Mouse (Mus musculus) kidney, adult 8-10 months (tissue): ENCODE data around the gene Gpd1.

ENCODE experiments used
- DNase-seq, 2 experiments: peaks; one replicate each; pipeline ENCODE4 v3.0.0; 2022

The Gpd1 gene

GRCm38 (mm10) chr15:99701999-99702900, 15.1 kb upstream of the Gpd1 start, which contains the start of gene Smarcd1:
Smarcd1 (plus strand) TSS chr15:99702129.
- peak; percentile 91 to 93 for DNase-seq

DNA sequence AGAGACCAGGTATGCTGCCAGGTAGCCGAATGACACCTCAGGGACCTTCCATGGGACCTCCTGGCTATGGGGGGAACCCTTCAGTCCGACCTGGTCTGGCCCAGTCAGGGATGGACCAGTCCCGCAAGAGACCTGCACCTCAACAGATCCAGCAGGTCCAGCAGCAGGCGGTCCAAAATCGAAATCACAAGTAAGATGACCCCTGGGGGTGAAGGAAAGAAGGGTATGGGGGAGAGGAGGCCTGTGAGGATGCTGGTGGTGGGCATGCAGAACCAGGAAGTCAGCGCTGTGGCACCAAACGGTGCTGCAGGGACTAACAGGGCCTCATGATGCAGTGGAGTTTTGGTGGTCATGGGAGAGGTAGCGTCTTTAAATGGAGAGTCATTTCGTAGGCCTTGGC, 14.2 kb upstream of the Gpd1 start:
- no peak for DNase-seq

GRCm38 (mm10) chr15:99703676-99704040, 13.7 kb upstream of the Gpd1 start:
- DNase-seq: no peak

DNA sequence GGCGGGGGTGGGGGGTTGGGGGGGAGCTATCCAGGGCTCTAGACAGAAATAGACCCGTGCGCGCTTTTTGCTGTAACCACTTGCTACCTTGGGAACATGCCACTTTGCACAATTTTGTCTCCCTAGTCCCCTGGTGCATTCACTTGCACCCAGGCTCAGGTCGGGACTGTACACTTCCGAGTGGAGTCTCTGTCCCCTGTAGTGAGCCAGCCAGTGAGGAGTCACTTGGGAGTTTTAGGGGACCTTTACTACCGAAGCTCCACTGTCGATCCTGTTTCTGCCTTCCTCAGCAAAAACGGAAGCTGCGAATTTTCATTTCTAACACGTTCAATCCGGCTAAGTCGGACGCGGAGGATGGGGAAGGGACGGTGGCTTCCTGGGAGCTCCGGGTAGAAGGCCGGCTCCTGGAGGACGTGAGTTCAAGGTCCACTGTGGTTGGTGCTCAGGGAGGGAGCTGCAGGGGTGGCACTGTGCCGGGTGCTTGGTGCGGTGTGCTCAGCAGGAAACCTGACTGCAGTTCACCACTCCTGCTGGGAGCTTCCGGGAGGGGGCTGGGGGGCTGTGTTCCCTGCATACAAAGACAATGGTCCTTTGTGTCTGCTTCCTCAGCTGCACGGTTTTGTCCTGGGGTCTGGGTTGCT, 13.2 kb upstream of the Gpd1 start:
- peak; percentile 72 to 80 for DNase-seq

GRCm38 (mm10) chr15:99704881-99705280, 12.4 kb upstream of the Gpd1 start:
- DNase-seq: no peak

DNA sequence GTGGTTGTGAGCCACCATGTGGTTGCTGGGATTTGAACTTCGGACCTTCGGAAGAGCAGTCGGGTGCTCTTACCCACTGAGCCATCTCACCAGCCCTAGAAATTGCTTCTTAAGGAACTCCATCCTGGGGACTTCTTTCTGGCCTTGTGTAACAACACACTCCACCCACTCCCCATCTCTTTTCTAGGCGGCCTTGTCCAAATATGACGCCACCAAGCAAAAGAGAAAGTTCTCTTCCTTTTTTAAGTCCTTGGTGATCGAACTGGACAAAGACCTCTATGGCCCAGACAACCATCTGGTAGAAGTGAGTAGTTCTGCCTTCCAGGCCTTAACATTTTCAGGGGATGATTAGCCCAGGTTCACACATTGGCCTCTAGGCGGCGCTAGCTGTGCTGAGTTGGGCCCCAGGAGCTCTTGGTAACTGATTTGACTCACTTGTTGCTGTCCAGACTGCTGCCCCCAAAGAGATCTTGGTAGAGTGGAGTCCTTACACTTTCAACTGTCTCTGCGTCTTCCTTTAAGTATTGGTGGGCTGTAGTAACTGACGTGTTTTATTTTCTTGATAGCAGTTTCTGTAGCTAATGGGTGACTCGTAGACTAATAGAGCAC, 11.8 kb upstream of the Gpd1 start, which contains the start of gene Gm17349:
Gm17349 (minus strand) TSS at position 51 of the 609 bp plus-strand sequence.
- DNase-seq: peak in 1 of 2 experiments; percentile 68

GRCm38 (mm10) chr15:99708176-99708575, 9.1 kb upstream of the Gpd1 start:
- no peak for DNase-seq

GRCm38 (mm10) chr15:99710221-99711190, 6.8 kb upstream of the Gpd1 start:
- DNase-seq: no peak

DNA sequence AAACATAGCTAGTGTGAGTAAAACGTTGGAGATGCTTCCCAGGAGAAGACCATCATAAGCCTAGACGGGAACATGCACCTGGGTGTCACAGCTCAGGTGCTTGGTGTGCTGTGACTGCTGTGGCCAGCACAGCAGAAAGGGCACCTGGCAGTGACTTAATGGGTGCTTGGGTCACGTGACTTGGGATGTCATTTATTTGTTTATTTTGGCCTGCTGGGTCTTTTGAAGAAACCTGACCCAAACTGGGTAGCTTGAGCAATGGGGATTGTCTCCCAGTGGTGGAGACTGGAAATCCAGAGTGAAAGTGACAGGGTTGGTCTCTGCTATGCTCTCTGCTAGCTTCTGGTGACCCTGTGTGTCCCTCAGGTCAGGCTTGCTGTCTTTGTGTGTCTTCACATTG, 5.8 kb upstream of the Gpd1 start:
- DNase-seq: no peak

GRCm38 (mm10) chr15:99712666-99713559, 4.4 kb upstream of the Gpd1 start:
- no peak for DNase-seq

DNA sequence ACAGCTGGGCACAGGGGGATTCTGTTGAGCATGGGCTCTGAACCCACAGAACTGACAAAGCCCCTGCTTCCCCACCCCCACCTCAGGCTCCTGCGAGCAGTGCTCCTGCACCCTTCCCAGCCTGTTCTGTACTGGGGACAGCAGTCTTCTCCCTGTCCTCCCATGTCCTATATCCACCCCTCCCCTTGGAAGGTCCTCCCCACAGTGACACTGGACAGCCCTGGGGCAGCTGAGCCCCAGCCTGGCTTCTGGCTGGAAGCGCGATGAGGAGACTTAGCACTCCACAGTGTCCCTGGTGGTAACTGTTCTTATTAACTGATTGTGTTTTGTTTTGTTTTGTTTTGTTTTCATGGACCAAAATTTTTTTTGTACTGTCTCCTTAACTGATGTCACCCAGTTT, 3.7 kb upstream of the Gpd1 start:
- DNase-seq: no peak

DNA sequence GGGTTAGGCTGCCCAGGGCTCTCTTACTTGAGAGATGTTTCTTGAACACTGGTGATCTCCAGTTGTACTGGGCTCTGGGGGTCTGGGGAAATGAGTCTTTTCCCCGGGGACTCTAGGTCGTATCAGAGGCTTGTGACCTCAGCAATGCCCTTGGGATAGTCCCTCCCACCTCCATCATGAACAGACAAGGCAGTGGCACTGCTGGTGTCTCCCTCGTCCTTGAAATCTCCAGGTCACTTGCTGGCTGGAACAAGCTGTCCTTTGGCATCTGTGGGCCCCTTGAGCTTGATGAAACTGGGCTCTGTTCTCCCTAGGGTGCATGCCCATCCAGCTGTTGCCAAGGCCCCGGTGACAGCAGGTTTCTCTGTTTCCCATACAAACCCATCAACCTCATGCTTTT, 3.1 kb upstream of the Gpd1 start:
- DNase-seq: no peak

- DNase-seq: peak; percentile 78 to 86
Measured at GRCm38 (mm10) chr15:99714858-99715257, 2.5 kb upstream of the Gpd1 start.

GRCm38 (mm10) chr15:99715361-99715865, 1.9 kb upstream of the Gpd1 start:
- no peak for DNase-seq

DNA sequence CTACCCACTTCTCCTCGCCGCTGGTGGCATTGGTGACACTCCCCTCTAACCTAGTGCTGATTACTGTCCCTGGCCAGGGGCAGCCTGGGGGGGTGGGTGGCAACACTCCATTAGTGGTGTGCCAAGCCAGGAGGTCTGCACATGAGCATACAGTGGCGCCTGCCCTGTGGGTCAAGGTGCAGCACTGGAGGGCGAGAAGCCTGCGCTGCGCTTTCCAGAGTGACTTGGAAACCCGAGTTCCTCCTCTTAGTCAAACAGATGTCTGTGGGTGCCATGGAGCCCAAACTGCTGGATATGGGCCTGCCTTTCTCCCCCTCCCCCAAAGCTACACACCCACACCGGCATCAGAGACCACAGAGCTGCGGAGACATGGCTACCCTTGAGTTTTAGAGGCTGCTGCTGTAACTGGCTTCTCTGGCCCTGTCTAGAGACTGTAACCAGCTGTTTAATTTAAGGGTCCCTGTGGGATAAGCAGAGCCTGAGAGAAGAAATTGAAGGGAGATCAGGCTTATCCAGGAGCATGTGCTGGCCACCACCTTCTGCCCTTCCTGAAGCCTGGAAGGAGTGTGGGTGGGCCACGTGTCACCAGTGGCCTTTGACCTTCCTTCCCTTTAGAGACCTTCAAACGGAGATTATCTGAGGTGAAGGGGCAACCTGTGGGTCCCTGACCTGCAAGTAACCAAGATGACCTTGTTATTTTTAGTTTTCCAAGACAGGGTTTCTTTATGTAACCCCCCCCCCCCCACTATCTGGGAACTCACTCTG, 1.2 kb upstream of the Gpd1 start:
- peak; percentile 73 to 77 for DNase-seq

DNA sequence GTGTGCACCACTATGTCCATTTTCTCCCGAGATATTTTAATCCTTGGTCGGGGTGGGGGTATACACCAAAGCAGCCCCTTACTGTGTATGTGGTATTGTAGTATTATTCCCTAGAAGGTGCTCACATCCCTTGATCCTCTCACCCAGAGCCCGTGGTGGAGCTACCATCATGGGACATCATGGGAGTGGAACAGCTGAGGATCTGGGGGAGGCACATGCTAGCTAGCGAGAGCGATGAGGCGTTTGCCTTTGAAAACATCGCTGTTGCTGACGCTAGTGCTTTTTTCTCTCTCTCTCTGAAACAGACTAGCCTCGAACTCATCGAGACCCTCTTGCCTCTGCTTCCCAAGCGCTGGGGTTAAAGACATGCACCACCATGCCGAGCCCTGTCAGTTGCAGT, 501 bp upstream of the Gpd1 start:
- no peak for DNase-seq

GRCm38 (mm10) chr15:99718461-99719021, 1.2 kb downstream of the Gpd1 start:
- peak; percentile 69 to 88 for DNase-seq

- DNase-seq: no peak
Measured at GRCm38 (mm10) chr15:99719865-99720264, 2.5 kb downstream of the Gpd1 start.

GRCm38 (mm10) chr15:99721921-99722743, 4.8 kb downstream of the Gpd1 start:
- no peak for DNase-seq
